Mouse (Mus musculus): ENCODE data around the gene Wfdc12. TPM values are rescaled to one million over a fixed set of nuclear protein-coding genes. Genes with fewer than 3 reads are reported as not detected.

Wfdc12 gene
- polyA plus RNA-seq (2012; fragmentation: generic; extraction: Trizol): not detected

- H3K4me3 ChIP-seq: no peak within 1 kb of the TSS
- no peaks in the 10 kb centered on the region for H3K36me3 ChIP-seq (ENCODE audit: control insufficient read depth, insufficient read depth)
- TF ChIP-seq SRF (IDR thresholded peaks at IDR 0.05; ENCODE audit: control insufficient read depth, insufficient read length, low read depth) (no peak), TCF3 (IDR thresholded peaks at IDR 0.05; ENCODE audit: insufficient read length, low read depth) (no peak), MYOD1 (IDR thresholded peaks at IDR 0.05; ENCODE audit: control insufficient read depth in 1 of 3, insufficient read length in 2 of 3, low read depth in 2 of 3) (no peak), E2F4 (IDR thresholded peaks at IDR 0.05; ENCODE audit: insufficient read depth) (no peak), USF1 (IDR thresholded peaks at IDR 0.05; ENCODE audit: low read depth) (no peak), POLR2A (IDR thresholded peaks at IDR 0.05; ENCODE audit: insufficient read length, low read depth) (no peak), TCF12 (IDR thresholded peaks at IDR 0.05; ENCODE audit: insufficient read depth, poor library complexity, severe bottlenecking) (no peak), MYOG (IDR thresholded peaks at IDR 0.05; ENCODE audit: control insufficient read depth in 1 of 3, insufficient read depth in 1 of 3, insufficient read length in 2 of 3, low read depth in 2 of 3) (no peak), CEBPB (IDR thresholded peaks at IDR 0.05; ENCODE audit: insufficient read depth, poor library complexity, severe bottlenecking) (no peak), POLR2AphosphoS2 (IDR thresholded peaks at IDR 0.05; ENCODE audit: insufficient read length, low read depth) (no peak), MAX (IDR thresholded peaks at IDR 0.05; ENCODE audit: low read depth) (no peak), REST (IDR thresholded peaks at IDR 0.05; ENCODE audit: insufficient read depth, insufficient read length) (no peak)
- H3K4me2 ChIP-seq (ENCODE audit: low read depth): no peak within 1 kb of the TSS
- H3K27me3 ChIP-seq (ENCODE audit: control insufficient read depth, insufficient read depth, insufficient read length): peaks cover 62% of the 10 kb centered on the region
- no peak within 1 kb of the TSS for H3ac ChIP-seq (ENCODE audit: control insufficient read depth, insufficient read length)
- no peaks in the 10 kb centered on the region for H3K79me2 ChIP-seq (ENCODE audit: control insufficient read depth, insufficient read depth)
Observed at GRCm38 (mm10) chr2:164190576-164190975, at the start of gene Wfdc12. Gene Wfdc12, minus strand, starts transcription at chr2:164190608.

GRCm38 (mm10) chr2:164238366-164238765 is 48.0 kb upstream of the Wfdc12 start, which contains the start of gene Svs2:
Gene Svs2, minus strand, starts transcription at chr2:164238466.
- no peak within 1 kb of the TSS for H3ac ChIP-seq (ENCODE audit: control insufficient read depth, insufficient read length)
- no peaks in the 10 kb centered on the region for H3K79me2 ChIP-seq (ENCODE audit: control insufficient read depth, insufficient read depth)
- no peaks in the 10 kb centered on the region for H3K36me3 ChIP-seq (ENCODE audit: control insufficient read depth, insufficient read depth)
- no peak within 1 kb of the TSS for H3K4me3 ChIP-seq
- TF ChIP-seq CEBPB (IDR thresholded peaks at IDR 0.05; ENCODE audit: insufficient read depth, poor library complexity, severe bottlenecking): no peak
- H3K4me2 ChIP-seq (ENCODE audit: low read depth): no peak within 1 kb of the TSS
- peaks cover 27% of the 10 kb centered on the region for H3K27me3 ChIP-seq (ENCODE audit: control insufficient read depth, insufficient read depth, insufficient read length)

- Histone ChIP-seq H3K27me3 (ENCODE audit: control insufficient read depth, insufficient read depth, insufficient read length) (peaks cover 25% of the 10 kb centered on the region), H3K36me3 (ENCODE audit: control insufficient read depth, insufficient read depth) (no peaks in the 10 kb centered on the region), H3K79me2 (ENCODE audit: control insufficient read depth, insufficient read depth) (no peaks in the 10 kb centered on the region), H3K4me2 (ENCODE audit: low read depth) (no peak overlapping the region), H3K4me3 (no peak overlapping the region), H3ac (ENCODE audit: control insufficient read depth, insufficient read length) (no peak overlapping the region)
- no peak for TF ChIP-seq TCF12 (IDR thresholded peaks at IDR 0.05; ENCODE audit: insufficient read depth, poor library complexity, severe bottlenecking)
Observed at GRCm38 (mm10) chr2:164232671-164233070, 42.3 kb upstream of the Wfdc12 start.

GRCm38 (mm10) chr2:164228361-164229070 is 38.1 kb upstream of the Wfdc12 start:
- TF ChIP-seq SRF (IDR thresholded peaks at IDR 0.05; ENCODE audit: control insufficient read depth, insufficient read length, low read depth) (no peak), REST (IDR thresholded peaks at IDR 0.05; ENCODE audit: insufficient read depth, insufficient read length) (no peak), E2F4 (IDR thresholded peaks at IDR 0.05; ENCODE audit: insufficient read depth) (no peak), TCF3 (IDR thresholded peaks at IDR 0.05; ENCODE audit: insufficient read length, low read depth) (no peak), POLR2A (IDR thresholded peaks at IDR 0.05; ENCODE audit: insufficient read length, low read depth) (no peak), MAX (IDR thresholded peaks at IDR 0.05; ENCODE audit: low read depth) (no peak), TCF12 (IDR thresholded peaks at IDR 0.05; ENCODE audit: insufficient read depth, poor library complexity, severe bottlenecking) (no peak), MYOG (IDR thresholded peaks at IDR 0.05; ENCODE audit: control insufficient read depth in 1 of 3, insufficient read depth in 1 of 3, insufficient read length in 2 of 3, low read depth in 2 of 3) (no peak), CEBPB (IDR thresholded peaks at IDR 0.05; ENCODE audit: insufficient read depth, poor library complexity, severe bottlenecking) (no peak), MYOD1 (IDR thresholded peaks at IDR 0.05; ENCODE audit: control insufficient read depth in 1 of 3, insufficient read length in 2 of 3, low read depth in 2 of 3) (no peak), USF1 (IDR thresholded peaks at IDR 0.05; ENCODE audit: low read depth) (no peak), POLR2AphosphoS2 (IDR thresholded peaks at IDR 0.05; ENCODE audit: insufficient read length, low read depth) (no peak)
- H3K36me3 ChIP-seq (ENCODE audit: control insufficient read depth, insufficient read depth): no peaks in the 10 kb centered on the region
- no peak overlapping the region for H3K4me2 ChIP-seq (ENCODE audit: low read depth)
- H3ac ChIP-seq (ENCODE audit: control insufficient read depth, insufficient read length): no peak overlapping the region
- H3K4me3 ChIP-seq: no peak overlapping the region
- peaks cover 18% of the 10 kb centered on the region for H3K27me3 ChIP-seq (ENCODE audit: control insufficient read depth, insufficient read depth, insufficient read length)
- no peaks in the 10 kb centered on the region for H3K79me2 ChIP-seq (ENCODE audit: control insufficient read depth, insufficient read depth)

GRCm38 (mm10) chr2:164221522-164221921 is 31.1 kb upstream of the Wfdc12 start, which contains the start of gene Wfdc15b:
Gene Wfdc15b, minus strand, starts transcription at chr2:164221660.
- TF ChIP-seq MYOD1 (IDR thresholded peaks at IDR 0.05; ENCODE audit: control insufficient read depth in 1 of 3, insufficient read length in 2 of 3, low read depth in 2 of 3) (no peak), MYOG (IDR thresholded peaks at IDR 0.05; ENCODE audit: control insufficient read depth in 1 of 3, insufficient read depth in 1 of 3, insufficient read length in 2 of 3, low read depth in 2 of 3) (no peak), REST (IDR thresholded peaks at IDR 0.05; ENCODE audit: insufficient read depth, insufficient read length) (no peak)
- H3K79me2 ChIP-seq (ENCODE audit: control insufficient read depth, insufficient read depth): no peaks in the 10 kb centered on the region
- H3K27me3 ChIP-seq (ENCODE audit: control insufficient read depth, insufficient read depth, insufficient read length): peaks cover 28% of the 10 kb centered on the region
- H3K36me3 ChIP-seq (ENCODE audit: control insufficient read depth, insufficient read depth): no peaks in the 10 kb centered on the region
- no peak within 1 kb of the TSS for H3ac ChIP-seq (ENCODE audit: control insufficient read depth, insufficient read length)
- H3K4me3 ChIP-seq: no peak within 1 kb of the TSS
- H3K4me2 ChIP-seq (ENCODE audit: low read depth): no peak within 1 kb of the TSS
